Mouse (Mus musculus) midbrain, embryonic 12.5 days (tissue): ENCODE measurements around the gene 1600002K03Rik. TPM values are rescaled to one million over a fixed set of nuclear protein-coding genes. Genes with fewer than 3 reads are reported as not detected.
"Not testable (repeated sequence)": the region's sequence is repeated elsewhere in the genome, so short reads cannot be mapped to it uniquely, and the experiment has no call there.

Experiments
- ATAC-seq: fragments of 200-750 bp; cut with Nextera tagmentation; 2 replicates; pipeline ENCODE4 v1.8.0; 2017; ENCODE audit warnings: low read depth, moderate TSS enrichment, moderate library complexity; ENCODE audit not compliant: low FRiP score
- H3K27ac ChIP-seq: fragments of 300-500 bp; sonication (generic); replicated peaks from 2 replicates; pipeline ENCODE4 v1.5.1; 2016; ENCODE audit warnings: mild to moderate bottlenecking
- H3K27me3 ChIP-seq: fragments of 300-500 bp; sonication (generic); 2 replicates; pipeline ENCODE4 v1.6.1; 2016; ENCODE audit warnings: mild to moderate bottlenecking
- H3K36me3 ChIP-seq: fragments of 300-500 bp; sonication (generic); 2 replicates; pipeline ENCODE4 v1.6.1; 2016
- H3K4me1 ChIP-seq: fragments of 300-500 bp; sonication (generic); 2 replicates; pipeline ENCODE4 v1.6.1; 2016
- H3K4me2 ChIP-seq: fragments of 300-500 bp; sonication (generic); replicated peaks from 2 replicates; pipeline ENCODE4 v1.6.1; 2016; ENCODE audit warnings: mild to moderate bottlenecking, moderate library complexity
- H3K4me3 ChIP-seq: fragments of 300-500 bp; sonication (generic); 2 replicates; pipeline ENCODE4 v1.5.1; 2016; ENCODE audit warnings: mild to moderate bottlenecking
- H3K9ac ChIP-seq: fragments of 300-500 bp; sonication (generic); replicated peaks from 2 replicates; pipeline ENCODE4 v1.6.1; 2016; ENCODE audit warnings: mild to moderate bottlenecking, moderate library complexity
- H3K9me3 ChIP-seq: fragments of 300-500 bp; sonication (generic); 2 replicates; pipeline ENCODE4 v1.6.1; 2016; ENCODE audit warnings: mild to moderate bottlenecking
- WGBS: fragments of 180-500 bp; shearing (Covaris S2); methylation state at CpG from one replicate; pipeline ENCODE4 v1.1.7; 2016; 5-methylcytosine and 5-hydroxymethylcytosine counted together
- polyA plus RNA-seq: library from polyadenylated mRNA; unstranded; fragments of >200 nt; fragmentation: Nextera tagmentation; extraction: Ambion mirVana; gene quantifications from 2 replicates; pipeline ENCODE4 v1.2.1, GENCODE M21; 2016

1600002K03Rik gene
- polyA plus RNA-seq, 1 experiment from 2014 or later, result 12.9 TPM

- peak overlapping the region; percentile 57 for H3K4me2 ChIP-seq
- ATAC-seq, result peak; percentile 24
- peaks cover 69% of the 10 kb centered on the region for H3K4me1 ChIP-seq
Observed at GRCm38 (mm10) chr10:80164998-80165344, 7.8 kb upstream of the 1600002K03Rik start.

GRCm38 (mm10) chr10:80165392-80166128, 7.2 kb upstream of the 1600002K03Rik start, which contains the start of gene Cirbp:
Cirbp (plus strand) TSS chr10:80165985.
- Histone ChIP-seq H3K4me2 (peak within 1 kb of the TSS; percentile 94), H3K9me3 (no peaks in the 10 kb centered on the region), H3K27me3 (peaks cover 6% of the 10 kb centered on the region; the same call in 1 of the 2 replicates), H3K9ac (peak within 1 kb of the TSS; percentile 45), H3K4me3 (peak within 1 kb of the TSS; percentile 94), H3K27ac (peak within 1 kb of the TSS; percentile 99), H3K4me1 (peaks cover 69% of the 10 kb centered on the region), H3K36me3 (peaks cover 9% of the 10 kb centered on the region)
- 12% methylated on average over 20 of the region's 20 CpGs for WGBS
- no peak for ATAC-seq

More at GRCm38 (mm10) chr10:80164998-80165344, 7.8 kb upstream of the 1600002K03Rik start:
- Histone ChIP-seq H3K27me3 (peaks cover 6% of the 10 kb centered on the region; the same call in 1 of the 2 replicates), H3K4me3 (peak overlapping the region; percentile 35), H3K36me3 (peaks cover 3% of the 10 kb centered on the region), H3K27ac (peak overlapping the region; percentile 77), H3K9ac (peak overlapping the region; percentile 45; the same call in 1 of the 2 replicates), H3K9me3 (no peaks in the 10 kb centered on the region)
- 1% methylated on average over 17 of the region's 17 CpGs for WGBS

DNA sequence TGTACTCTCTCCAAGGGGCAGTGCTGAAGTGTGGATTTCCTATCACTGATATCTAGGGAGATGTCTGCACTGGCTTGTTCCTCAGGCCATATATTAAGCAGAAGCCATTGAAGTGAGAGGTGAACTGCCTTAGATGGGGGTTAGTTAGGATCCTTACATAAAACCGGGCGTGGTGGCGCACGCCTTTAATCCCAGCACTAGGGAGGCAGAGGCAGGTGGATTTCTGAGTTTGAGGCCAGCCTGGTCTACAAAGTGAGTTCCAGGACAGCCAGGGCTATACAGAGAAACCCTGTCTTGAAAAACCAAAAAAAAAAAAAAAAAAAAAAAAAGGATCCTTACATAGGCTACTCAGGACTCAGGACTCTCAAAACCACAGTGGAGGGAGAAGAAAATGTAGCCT, 6.6 kb upstream of the 1600002K03Rik start:
- Histone ChIP-seq H3K9ac (peak overlapping the region; percentile 43), H3K4me3 (peak overlapping the region; percentile 13; the same call in 1 of the 2 replicates), H3K36me3 (peaks cover 15% of the 10 kb centered on the region), H3K4me2 (peak overlapping the region; percentile 57), H3K27ac (peak overlapping the region; percentile 77), H3K4me1 (peaks cover 66% of the 10 kb centered on the region)
- not testable (repeated sequence) for H3K27me3 ChIP-seq, ATAC-seq, H3K9me3 ChIP-seq
- WGBS, result 85% methylated on average over 4 of the region's 4 CpGs

- Histone ChIP-seq H3K27me3 (peaks cover 6% of the 10 kb centered on the region; the same call in 1 of the 2 replicates), H3K4me1 (peaks cover 67% of the 10 kb centered on the region), H3K4me2 (peak overlapping the region; percentile 94), H3K9me3 (no peaks in the 10 kb centered on the region), H3K27ac (peak overlapping the region; percentile 99), H3K9ac (peak overlapping the region; percentile 99), H3K36me3 (peaks cover 29% of the 10 kb centered on the region), H3K4me3 (peak overlapping the region; percentile 94)
- WGBS, result under 1% methylated on average over 55 of the region's 55 CpGs
- peak; percentile 89 for ATAC-seq
Observed at GRCm38 (mm10) chr10:80167460-80168037, 5.2 kb upstream of the 1600002K03Rik start.

DNA sequence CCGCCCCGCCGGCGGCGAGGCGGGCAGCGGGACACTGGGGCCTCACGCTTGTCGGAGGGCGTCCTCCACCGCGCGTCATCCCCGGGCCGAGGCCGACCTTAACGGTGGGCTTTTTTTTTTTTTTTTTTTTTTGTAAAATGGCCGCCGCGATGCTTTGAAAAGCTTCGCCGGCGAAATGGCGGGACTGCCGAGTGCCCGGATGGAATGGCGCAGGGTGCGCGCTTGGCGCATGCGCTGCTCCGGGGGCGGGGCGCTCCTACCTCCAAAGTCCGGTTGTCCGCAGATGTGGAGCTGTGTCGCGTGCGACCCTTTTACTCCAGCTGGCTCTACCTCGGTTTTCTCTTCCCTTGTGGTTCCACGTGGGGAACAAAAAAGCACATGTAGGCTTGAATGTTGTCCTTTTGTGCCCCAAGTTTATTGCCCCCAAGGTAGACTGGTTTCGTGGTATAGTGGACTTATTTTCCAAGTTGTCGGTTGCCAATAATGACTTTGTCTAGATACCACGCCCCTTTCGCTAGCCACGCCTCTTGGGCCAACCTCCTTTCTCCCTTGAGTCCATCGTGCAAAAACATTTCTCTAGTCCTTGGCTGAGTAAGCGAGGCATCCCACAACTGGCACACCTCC, 4.6 kb upstream of the 1600002K03Rik start:
- Histone ChIP-seq H3K9me3 (no peaks in the 10 kb centered on the region), H3K27me3 (peaks cover 6% of the 10 kb centered on the region; the same call in 1 of the 2 replicates), H3K4me1 (peaks cover 69% of the 10 kb centered on the region), H3K9ac (peak overlapping the region; percentile 99), H3K36me3 (peaks cover 31% of the 10 kb centered on the region), H3K27ac (peak overlapping the region; percentile 99), H3K4me3 (peak overlapping the region; percentile 94), H3K4me2 (peak overlapping the region; percentile 94)
- peak; percentile 52 for ATAC-seq
- WGBS, result under 1% methylated on average over 44 of the region's 48 CpGs

DNA sequence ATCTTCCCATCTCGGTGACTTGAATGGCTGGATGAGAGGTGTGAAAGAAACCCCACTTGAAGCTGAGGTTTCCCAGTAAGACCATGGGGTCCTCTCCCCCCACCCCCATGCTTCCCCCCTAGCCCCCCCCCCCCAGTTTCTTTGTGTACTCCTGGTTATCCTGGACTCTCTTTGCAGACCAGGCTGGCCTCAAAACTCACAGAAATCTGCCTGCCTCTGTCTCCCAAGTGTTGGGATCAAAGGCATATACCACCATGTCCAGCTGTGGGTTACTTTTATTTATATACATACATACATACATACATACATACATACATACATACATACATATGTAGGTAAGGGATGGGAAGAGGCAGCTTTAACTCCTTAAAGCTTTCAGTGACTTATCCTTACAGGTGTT, 3.7 kb upstream of the 1600002K03Rik start:
- WGBS, result 68% methylated on average over 1 of the region's 1 CpGs
- Histone ChIP-seq H3K27me3 (peaks cover 1% of the 10 kb centered on the region; the same call in 1 of the 2 replicates), H3K27ac (0 out of 2 replicates have a peak overlapping the region, but pooled peaks have one; percentile 99), H3K4me2 (peak overlapping the region; percentile 94), H3K9ac (peak overlapping the region; percentile 99), H3K4me1 (peaks cover 72% of the 10 kb centered on the region), H3K9me3 (no peaks in the 10 kb centered on the region), H3K36me3 (peaks cover 31% of the 10 kb centered on the region), H3K4me3 (peak overlapping the region; percentile 94)
- ATAC-seq, result no peak

DNA sequence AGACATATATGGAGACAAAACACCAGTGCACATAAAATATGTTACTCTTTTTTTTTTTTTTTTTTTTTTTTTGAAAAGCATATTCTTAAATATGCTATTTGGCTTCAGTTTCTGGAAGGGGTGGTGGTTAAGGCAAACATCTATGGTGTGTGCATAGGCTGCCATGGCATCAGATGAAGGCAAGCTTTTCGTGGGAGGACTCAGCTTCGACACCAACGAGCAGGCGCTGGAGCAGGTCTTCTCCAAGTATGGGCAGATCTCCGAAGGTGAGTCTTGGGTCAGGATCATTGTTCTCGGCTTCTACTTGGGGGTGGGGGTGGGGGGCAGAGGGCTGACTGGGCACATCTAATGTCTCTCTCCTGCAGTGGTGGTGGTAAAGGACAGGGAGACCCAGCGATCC, 3.1 kb upstream of the 1600002K03Rik start:
- Histone ChIP-seq H3K36me3 (peaks cover 31% of the 10 kb centered on the region), H3K9ac (0 out of 2 replicates have a peak overlapping the region, but pooled peaks have one; percentile 37), H3K4me2 (peak overlapping the region; percentile 94), H3K4me1 (peaks cover 67% of the 10 kb centered on the region), H3K27me3 (no peaks in the 10 kb centered on the region), H3K9me3 (no peaks in the 10 kb centered on the region), H3K4me3 (no peak overlapping the region), H3K27ac (no peak overlapping the region)
- WGBS, result 97% methylated on average over 7 of the region's 7 CpGs
- ATAC-seq, result no peak

DNA sequence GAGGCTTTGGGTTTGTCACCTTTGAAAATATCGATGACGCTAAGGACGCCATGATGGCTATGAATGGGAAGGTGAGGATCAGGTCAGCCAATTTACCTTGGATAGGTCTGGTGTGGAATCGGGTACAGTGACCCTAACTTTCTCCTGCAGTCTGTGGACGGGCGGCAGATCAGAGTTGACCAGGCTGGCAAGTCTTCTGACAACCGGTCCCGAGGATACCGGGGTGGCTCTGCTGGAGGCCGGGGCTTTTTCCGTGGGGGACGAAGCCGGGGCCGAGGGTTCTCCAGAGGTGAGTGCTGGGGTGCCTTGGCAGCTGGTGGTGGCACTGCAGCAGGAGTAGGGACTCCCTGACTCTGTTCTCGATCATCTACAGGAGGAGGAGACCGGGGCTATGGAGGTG, 2.7 kb upstream of the 1600002K03Rik start:
- H3K4me2 ChIP-seq, result no peak overlapping the region; the same call in 1 of the 2 replicates
- H3K27me3 ChIP-seq, result no peaks in the 10 kb centered on the region
- H3K4me1 ChIP-seq, result peaks cover 65% of the 10 kb centered on the region
- 94% methylated on average over 16 of the region's 16 CpGs for WGBS
- no peak overlapping the region for H3K27ac ChIP-seq
- no peak for ATAC-seq
- peaks cover 34% of the 10 kb centered on the region for H3K36me3 ChIP-seq
- H3K9me3 ChIP-seq, result no peaks in the 10 kb centered on the region
- no peak overlapping the region; the same call in 1 of the 2 replicates for H3K4me3 ChIP-seq
- 0 out of 2 replicates have a peak overlapping the region, but pooled peaks have one; percentile 37 for H3K9ac ChIP-seq

DNA sequence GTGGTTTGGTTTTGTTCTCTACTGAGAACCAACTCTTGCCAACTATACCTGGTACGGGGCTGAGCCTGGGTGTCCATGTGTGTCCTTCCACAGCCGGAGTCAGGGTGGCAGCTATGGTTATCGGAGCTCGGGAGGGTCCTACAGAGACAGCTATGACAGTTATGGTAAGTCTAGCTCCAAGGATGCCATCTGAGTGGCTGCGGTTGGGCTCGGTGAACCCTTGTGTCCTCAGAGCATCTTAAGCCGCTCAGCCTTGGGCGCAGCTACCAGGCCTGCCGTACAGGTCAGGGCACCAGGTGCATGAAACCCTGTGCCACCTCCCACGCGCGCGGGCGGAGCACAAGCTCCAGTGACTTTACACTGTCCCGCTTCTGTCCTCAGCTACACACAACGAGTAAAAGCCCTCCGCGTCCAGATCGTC, 2.1 kb upstream of the 1600002K03Rik start:
- H3K36me3 ChIP-seq, result peaks cover 36% of the 10 kb centered on the region
- H3K4me3 ChIP-seq, result no peak overlapping the region; the same call in 1 of the 2 replicates
- H3K27ac ChIP-seq, result 0 out of 2 replicates have a peak overlapping the region, but pooled peaks have one; percentile 2
- ATAC-seq, result no peak
- H3K4me2 ChIP-seq, result no peak overlapping the region
- peaks cover 63% of the 10 kb centered on the region for H3K4me1 ChIP-seq
- H3K9ac ChIP-seq, result 0 out of 2 replicates have a peak overlapping the region, but pooled peaks have one; percentile 4
- H3K9me3 ChIP-seq, result no peaks in the 10 kb centered on the region
- no peaks in the 10 kb centered on the region for H3K27me3 ChIP-seq
- WGBS, result 98% methylated on average over 19 of the region's 19 CpGs

- Histone ChIP-seq H3K4me2 (0 out of 2 replicates have a peak overlapping the region, but pooled peaks have one; percentile 65), H3K4me1 (peaks cover 63% of the 10 kb centered on the region)
Observed at GRCm38 (mm10) chr10:80171252-80171651, 1.5 kb upstream of the 1600002K03Rik start.

GRCm38 (mm10) chr10:80171760-80172526, 801 bp upstream of the 1600002K03Rik start:
- no peaks in the 10 kb centered on the region for H3K27me3 ChIP-seq
- H3K9me3 ChIP-seq, result no peaks in the 10 kb centered on the region
- peak overlapping the region; percentile 65 for H3K4me2 ChIP-seq
- peak overlapping the region; percentile 52; the same call in 1 of the 2 replicates for H3K4me3 ChIP-seq
- peak overlapping the region; percentile 85 for H3K27ac ChIP-seq
- peaks cover 36% of the 10 kb centered on the region for H3K36me3 ChIP-seq
- 84% methylated on average over 45 of the region's 45 CpGs for WGBS
- H3K9ac ChIP-seq, result peak overlapping the region; percentile 47
- no peak for ATAC-seq
- peaks cover 59% of the 10 kb centered on the region for H3K4me1 ChIP-seq

More at GRCm38 (mm10) chr10:80171252-80171651, 1.5 kb upstream of the 1600002K03Rik start:
- WGBS, result 91% methylated on average over 15 of the region's 15 CpGs
- peaks cover 36% of the 10 kb centered on the region for H3K36me3 ChIP-seq
- ATAC-seq, result no peak
- H3K4me3 ChIP-seq, result 0 out of 2 replicates have a peak overlapping the region, but pooled peaks have one; percentile 52
- peak overlapping the region; percentile 85 for H3K27ac ChIP-seq
- H3K9ac ChIP-seq, result no peak overlapping the region
- no peaks in the 10 kb centered on the region for H3K9me3 ChIP-seq
- H3K27me3 ChIP-seq, result no peaks in the 10 kb centered on the region
